Mouse (Mus musculus) urinary bladder, postnatal 14 days (tissue): Measurements from ENCODE around the gene Npdc1.

Source experiments
- DNase-seq: peaks from one replicate; pipeline ENCODE4 v3.0.0; 2021; ENCODE audit warnings: low spot score

Npdc1 gene

DNA sequence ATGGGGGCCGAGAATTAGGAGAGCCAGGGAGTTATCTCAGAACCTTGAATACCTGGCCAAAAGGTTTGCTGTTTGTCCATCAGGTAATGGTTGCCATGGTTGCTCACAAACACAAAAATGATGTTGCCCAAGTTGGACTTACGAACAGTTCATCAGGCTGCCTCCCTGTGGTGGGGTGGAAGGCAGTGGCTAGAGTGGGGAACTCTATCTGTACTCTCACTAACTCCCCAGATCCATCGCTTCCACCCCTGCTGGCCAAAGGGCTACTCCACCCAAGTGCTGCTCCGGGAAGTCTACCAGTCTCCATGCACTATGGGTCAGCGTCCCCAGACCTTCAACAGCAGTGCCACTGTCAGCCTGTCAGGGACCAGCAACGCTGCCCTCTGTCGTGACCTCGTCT, at the start of gene Npdc1:
Npdc1 (plus strand) TSS at position 301 of the 400 bp plus-strand sequence.
- no peak for DNase-seq

DNA sequence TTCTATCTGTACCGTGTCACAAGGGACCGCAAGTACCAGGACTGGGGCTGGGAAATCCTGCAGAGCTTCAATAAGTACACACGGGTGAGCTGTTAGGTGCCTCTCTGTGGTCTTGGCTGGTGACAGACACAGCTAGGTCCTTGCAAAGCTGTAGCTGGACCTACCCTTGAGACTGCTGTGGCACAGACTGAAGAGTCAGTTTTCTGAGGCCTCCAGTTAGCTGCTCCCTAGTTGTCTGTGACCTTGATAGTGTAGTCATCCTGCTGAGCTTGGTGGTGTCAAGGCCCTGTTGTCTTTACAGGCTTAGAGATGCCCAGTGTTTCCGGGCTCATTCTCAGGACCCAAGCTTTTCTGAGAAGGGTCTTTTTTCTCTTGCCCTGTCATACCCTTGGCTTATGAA, 49.7 kb upstream of the Npdc1 start:
- no peak for DNase-seq

DNA sequence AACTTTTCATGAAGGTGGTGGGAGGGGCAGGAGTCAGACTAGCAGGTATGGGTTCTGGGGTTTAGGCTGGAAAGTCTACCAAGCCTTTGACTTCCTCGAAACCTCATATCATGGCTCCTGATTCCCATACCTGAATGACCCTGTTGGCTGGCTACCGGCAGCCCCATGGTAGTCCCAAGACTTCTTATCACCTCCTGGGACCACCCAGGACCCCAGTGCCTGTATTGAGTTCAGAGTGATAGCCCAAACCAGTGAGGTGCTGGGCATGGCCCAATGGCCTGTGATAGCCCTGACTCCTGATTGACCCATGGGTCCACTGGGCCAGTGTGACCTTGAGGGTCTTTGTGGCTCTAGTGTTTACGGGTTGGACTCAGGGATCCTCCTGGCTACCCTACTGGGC, 48.5 kb upstream of the Npdc1 start:
- DNase-seq: no peak

DNA sequence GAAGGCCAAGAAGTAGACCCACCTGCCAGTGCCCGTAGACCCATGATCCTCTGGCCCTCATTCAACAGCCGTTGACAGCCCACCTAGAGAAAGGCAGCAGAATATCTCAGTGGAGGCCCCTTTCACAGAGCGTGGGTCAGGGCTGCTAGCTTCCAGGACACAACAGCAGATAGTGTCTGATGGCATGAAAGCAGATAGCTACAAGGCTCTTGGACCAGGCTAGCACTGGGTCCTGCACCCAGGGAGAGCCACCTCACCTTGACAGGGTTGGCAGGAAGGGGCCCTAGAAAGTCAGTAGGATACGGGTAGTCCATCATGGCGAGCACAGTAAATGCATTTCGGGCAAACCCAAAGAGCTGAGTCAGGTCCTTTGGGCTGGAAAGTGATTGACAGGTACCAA, 44.9 kb upstream of the Npdc1 start:
- DNase-seq: no peak

DNA sequence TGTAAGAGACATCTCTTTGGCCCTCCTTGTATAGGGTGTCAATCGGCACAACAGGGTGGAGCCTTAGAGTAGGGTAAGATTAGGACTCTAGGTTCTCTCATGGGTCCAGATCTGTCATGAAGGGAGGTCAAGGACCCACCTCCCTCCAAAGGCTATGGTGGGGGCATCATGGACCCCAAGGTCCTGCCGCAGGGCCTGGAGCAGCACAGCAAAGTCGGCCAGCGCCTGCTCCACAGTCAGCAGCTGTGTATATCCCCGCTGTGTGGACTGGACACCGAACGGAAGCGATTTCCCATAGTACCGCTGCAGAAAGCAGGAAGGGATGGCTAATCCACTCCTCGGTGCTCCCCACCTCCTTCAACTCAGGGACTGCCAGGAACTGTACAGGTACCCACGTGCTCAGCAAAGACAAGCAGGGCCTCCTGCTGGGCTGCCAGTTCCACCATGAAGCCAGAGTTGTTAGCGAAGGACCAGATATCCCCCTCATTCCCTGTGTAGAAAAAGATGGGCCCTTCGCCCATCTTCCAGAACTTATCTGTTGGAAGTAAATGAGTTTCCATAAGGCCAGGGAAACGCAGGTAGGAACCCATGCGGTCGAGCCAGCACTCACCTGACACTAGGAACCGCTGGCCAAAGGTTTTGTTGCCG, 43.6 kb upstream of the Npdc1 start:
- no peak for DNase-seq

DNA sequence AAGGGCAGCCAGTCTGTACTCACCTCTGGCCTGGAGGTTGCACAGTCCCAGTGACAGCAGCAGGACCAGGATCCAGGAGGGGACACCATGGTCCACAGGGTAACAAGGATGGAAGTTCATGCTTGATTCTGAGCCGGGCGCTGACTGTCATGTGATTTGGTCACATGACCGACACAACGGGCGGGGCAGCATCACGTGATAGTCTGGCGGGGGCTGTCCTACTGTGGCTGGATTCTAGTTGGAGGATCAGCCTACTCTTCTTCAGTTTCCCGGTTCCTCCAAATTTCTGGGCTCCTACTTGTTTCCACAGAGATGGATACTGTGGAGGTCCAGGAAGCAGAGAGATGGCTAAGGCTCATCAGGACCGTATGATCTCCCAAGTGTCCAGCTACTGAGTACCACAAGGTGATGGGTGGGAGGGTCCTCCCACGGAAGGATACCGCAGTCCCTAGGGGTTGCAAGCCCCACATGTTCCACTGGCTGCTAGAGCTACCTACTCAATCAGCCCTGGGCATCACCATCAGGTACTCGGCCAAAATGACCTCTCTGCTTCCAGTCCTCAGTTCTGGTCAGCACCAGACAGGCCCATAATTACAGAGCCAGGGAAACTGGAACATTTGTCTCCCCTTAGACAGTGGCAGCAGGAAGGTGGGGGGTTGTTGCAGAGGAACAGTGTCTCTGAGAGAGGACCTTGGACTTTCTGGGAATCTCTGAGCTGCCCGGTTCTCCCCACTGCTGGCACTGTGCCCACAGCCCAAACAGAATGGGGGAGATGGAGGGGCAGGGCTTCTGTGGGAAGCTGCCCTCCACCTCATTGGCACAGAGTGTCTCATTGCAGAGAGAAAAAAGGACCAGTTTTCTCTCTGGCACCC, 42.7 kb upstream of the Npdc1 start, which contains the start of gene Dpp7:
Dpp7 (minus strand) TSS at position 152 of the 872 bp plus-strand sequence.
- peak; percentile 74 for DNase-seq

DNA sequence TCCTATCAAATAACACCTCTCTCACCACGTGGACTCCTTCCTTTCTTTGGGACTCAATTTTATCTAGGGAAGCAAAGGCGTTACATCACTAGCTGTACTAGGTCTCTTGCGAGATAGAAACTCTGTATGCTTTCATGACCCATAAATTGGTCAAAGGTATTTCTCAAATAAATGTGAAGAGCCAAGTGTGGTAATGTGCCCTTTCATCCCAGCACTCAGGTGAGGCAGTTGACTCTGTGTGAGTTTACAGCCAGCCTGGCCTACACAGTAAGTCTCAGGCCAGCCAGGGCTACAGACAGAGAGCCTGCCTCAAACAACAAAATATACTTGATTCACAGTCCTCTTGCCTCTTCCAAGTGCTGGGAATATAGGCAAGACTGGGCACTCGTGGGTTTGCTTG, 39.3 kb upstream of the Npdc1 start:
- DNase-seq: no peak

DNA sequence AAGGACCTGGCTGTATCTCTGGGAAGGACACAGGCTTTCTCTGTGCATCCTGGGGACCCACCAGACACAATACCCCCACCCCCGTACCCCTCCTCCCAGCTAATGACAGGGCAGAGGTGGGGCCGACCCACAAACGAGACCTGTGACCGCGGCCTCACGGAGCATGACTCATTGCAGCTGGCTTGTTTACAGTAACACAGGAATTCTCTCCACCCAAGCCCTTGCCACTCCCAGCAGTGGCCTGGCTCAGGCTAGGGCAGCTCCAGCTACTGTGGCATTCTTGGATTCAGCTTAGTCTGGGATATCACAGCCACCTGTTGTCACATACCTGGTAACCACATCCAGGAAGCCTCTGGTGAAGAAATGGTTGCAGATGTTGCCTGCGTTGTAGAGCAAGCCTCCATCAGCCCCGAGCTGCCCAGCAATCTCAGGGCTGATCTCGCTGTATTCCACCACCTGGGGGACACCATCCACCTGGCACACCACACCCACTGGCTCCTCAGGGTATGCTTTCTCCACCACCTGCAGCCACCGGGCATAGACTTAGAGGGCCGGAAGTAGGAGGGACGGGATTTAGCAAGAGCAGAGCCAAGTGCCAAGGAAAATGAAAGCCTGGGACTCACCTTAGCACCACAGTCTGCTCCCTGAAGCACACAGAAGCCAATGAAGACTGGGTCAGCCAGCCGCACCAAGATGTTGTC, 35.5 kb upstream of the Npdc1 start:
- DNase-seq: peak; percentile 66

DNA sequence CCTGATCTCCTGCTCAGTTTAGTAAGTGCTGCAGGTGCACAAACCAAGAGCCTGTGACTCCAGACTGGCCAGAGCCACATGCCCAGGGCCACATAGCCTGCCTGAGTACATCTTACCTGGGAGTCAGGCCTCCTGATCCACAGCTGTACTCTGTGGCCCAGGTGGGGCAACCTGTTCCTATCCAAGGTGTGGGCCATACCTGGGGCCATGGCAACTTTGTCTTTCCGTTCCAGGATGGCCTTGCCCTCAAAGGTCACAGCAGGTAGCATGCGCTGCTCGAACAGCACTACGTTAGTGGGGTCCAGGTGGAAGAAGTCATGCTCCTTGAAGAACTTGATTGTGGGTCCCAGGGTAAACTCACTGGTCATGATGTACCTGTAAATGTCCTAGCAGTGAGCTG, 34.8 kb upstream of the Npdc1 start:
- no peak for DNase-seq

DNA sequence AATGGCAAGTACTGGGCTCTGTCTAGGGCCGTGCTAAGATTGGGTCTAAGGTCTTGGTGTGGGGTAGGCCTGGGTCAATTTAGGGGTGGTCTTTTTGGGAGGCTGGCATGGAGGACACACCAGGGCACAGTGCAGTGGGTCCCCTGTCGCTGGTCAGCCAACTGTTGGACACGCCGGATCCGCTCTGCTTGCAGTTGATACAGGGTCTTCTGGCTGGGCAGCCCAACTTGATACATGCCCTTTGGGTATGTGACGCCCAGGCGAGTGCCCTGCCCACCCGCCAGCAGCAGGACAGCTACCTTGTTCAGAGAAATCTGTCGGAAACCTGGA, 34.4 kb upstream of the Npdc1 start:
- DNase-seq: no peak

DNA sequence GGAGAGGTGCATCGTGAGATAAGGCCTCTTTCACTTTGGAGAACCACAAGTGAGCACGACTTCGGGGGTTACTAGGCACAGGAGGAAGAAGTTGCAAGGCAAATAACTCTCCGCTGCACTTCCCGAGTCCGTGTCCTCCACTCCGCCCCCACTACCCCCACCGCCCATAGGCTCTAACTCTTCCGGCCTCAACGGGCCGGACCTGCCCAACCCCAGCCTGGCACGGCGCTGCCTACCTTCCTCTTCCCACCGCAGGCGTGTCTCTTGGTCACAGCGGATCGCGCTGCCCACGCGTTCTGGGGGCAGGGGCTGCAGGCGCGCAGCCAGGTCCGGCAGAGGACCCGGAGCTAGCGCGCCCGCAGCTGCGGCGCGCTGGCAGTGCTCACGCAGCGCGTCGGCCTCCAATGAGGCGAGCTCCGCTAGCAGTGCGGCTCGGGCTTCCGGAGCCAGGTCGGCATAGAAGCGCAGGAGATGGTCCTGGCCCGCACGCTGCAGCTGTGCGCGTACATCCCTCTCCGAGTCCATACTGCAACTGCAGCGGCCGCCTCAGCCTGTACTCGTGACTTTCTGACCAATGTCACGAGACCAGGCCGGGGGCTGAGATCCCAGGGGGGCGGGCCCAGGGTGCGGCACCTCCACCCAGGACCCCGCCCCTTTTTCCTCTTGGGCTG, 33.9 kb upstream of the Npdc1 start, which contains the start of gene Uap1l1:
Uap1l1 (minus strand) TSS at position 592 of the 671 bp plus-strand sequence.
- DNase-seq: peak; percentile 89

DNA sequence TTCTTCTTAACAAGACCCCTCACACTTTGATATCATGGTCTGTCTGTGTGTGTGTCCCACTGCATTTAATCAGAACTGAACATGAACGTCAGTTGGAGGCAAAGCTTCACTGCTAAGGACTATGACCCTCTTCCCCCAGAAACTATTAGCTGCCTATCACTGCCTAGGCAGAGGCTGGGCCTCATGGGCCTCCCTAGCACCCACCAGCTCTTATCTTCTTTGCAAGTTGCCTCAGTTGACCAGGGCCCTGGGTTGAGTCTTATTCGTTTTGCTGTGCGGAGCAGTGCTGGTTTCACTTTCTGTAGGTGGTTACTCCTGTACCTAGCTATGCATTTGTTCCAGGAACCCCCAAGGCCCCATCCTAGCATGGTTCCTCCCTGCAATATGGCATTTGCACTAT, 29.2 kb upstream of the Npdc1 start:
- DNase-seq: no peak

DNA sequence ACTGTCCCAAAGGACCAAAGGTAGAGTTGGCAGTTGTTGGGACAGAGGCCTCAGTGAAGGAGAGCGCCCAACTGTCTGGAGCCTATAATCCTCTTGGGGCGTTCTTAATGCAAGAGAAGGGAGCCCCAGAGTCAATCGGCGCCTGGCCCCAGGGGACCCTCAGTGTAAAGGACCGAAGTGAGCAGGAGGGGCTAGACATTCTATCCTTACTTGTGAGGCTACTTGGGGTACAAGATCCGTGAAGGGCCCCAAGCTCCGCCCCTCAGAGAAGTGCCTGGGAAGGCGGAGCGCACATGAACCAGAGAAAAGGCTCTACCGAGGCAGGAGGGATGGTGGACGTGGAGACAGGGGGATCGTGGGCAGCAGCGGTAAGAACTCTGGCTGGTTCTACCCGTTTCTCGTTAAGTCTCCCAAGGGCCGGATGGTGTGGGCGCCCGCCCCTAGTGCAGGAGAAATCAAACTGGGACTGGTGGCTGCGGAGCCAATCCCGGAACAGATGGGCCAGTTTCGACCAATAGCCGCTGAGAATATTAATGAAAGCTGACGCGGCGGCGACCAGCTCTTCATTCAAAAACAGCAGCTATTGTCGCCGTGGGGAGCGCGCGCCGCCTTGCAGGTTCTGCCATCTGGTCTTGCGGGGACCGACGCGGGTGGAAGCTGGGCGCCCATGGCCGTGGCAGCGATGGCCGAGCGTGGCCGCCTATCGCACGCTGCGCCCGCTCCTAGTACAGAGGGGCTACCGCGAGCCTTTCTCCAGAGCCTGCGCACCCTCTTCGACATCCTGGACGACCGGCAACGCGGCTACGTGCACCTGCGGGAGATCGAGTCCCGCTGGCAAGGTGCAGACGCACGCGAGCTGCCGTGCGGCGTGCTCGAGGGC, 27.1 kb upstream of the Npdc1 start, which contains the start of gene Sapcd2:
Sapcd2 (plus strand) TSS at position 558 of the 880 bp plus-strand sequence.
- DNase-seq: peak; percentile 87

DNA sequence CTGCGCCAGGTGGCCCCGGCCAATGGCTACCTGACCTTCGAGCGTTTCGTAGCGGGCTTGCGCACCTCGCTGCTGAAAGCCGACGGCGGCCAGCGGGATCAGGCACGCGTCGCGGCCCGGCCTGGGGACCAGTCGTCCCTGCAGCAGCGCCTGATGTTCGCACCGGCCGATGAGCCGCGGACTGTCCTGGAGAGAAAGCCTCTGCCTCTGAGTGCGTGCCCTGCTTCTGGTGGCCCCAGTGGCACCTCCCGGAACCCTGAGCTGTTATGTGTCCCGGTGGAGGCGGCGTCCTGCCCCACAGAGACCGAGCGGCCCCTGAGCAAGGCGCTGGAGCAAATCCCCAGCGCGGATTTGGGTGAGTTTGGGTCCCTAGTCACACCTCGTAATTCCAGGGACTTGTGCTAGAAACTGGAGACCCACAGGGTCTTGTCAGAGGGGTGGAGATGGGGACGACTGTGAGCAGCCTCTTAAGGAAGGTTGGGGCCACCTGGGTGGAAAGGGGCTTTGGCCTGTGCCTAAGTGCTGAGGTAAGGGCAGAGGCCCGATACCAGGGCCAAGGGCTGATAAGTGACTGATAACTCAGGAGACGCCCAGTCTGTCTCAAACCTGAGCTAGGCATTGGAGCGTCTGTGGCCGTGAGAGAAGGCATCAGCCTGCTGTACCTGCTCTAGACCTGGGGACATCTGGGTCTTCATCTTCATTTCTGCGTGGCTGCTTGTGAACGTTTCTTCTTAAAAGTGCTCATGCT, 26.3 kb upstream of the Npdc1 start:
- DNase-seq: no peak

DNA sequence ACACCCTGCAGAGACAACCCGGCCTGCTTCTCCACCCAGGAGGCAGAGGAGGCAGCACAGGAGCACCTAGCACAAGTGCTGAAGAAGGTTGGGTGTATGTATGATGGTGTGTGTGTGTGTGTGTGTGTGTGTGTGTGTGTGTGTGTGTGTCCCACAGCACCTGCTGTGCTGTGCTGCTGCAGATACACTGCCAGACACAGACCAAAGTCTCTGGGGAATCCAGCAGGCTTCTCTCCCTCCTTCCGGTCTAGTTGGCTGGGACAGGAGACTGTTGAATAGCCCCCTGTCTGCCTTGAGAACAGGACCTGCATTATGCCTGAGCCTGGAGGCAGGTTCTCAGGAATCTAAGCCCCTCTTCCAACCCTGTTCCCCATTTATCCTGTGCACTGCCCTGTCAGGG, 25.7 kb upstream of the Npdc1 start:
- DNase-seq: no peak

DNA sequence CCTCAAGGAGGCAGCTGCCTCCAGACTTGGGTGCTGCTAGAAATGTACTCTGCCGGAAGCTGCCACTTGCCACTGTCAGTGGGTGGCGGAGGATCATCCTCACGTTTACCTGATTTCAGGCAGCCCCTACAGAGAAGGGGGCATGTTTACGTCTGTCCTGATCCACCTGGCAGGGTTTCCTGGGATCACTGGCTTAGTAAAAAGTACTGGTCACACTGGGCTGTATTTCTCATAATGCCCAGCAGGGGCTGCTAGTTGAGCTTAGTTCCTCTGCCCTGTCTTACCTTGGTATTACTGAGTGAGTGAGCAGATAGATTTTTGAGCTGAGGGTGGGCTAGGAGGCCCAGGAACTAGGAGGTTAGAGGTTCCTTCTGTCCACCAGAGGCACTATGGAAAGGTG, 22.6 kb upstream of the Npdc1 start:
- peak; percentile 72 for DNase-seq

DNA sequence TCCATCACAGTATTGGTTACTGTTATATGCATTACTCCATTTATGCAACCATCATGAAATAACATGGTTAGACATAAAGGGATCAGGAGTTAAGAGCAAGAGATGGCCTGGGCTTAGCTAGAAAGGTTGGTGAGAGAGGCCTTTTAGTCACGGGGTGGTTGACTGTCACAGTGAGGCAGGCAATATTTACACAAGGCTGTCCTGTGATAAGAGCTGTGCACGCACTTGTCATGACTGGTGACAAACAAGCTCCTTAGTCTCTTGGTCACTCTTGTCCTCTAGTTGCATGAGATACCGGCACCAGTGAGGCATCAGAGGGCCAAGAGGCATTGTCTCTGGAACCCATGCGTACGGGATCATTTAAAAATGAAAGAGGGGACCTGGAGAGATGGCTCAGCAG, 14.7 kb upstream of the Npdc1 start:
- DNase-seq: no peak

DNA sequence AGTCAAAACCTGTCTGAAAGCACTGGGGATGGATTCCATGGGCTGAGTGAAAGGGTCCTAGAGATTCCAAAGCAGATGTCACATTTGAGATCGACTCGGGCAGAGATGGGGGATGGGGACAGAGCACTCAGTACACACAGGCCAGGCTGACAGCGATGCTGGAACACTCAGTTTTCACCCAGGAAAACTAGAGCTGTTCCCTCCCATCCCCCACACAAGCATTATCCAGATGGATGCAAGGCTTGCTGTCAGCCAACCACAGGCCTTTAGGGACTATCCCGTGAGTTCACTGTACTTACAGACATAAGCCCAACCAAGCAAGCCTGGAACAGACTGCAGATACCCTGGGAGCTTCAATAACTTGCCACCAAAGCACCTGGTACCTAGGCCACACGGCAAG, 7.9 kb upstream of the Npdc1 start:
- no peak for DNase-seq

DNA sequence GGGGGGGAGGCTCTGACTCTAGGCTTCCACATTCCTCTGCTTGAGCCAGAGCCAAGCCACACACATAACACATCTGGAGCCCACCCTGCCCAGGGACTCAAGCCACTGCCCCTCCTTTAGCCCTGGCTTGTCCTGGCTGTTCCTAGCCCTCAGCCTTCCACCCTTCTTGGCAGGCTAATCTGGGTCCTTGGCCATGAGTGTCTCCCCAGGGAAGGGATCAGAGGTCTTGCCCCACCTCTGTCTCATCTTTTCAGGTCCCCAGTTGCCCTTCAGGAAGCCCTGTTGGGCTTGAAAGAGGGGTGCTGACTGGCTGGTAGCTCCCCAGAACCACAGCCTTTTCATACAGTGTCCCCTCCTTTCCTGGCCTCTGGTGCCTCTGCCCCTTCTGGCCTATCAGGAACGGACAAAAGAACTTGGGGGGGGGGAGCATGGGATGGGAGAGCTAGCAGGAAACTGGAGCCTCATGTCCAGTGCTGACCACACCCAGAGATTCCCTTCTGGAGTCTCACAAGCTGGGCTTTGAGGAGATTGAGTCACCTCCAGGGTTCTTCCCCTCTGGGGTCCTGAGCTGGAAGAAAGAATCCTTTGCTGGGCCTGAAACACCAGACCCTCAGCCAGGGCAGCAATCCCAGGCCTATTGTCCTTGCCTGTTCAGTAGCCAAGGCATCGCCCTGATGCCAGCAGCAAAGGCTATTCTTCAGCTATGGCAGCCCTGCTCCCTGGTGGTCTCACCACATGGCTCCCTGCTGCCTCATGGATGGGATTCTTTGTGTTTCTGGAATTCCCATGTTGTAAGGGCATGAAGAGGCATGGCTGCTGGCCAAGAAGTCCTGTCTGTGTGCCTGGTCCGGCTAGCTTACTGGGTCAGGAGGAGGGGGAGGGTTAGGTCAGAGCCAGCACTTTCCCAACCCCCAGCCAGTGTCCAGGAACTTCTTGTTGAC, 4.6 kb upstream of the Npdc1 start:
- peak; percentile 57 for DNase-seq
